Mouse (Mus musculus): ENCODE measurements around the gene Cfb.

- no peak for TF ChIP-seq CTCF (IDR thresholded peaks at IDR 0.05; ENCODE audit: extremely low read depth, insufficient read length, insufficient replicate concordance, low read depth, low read length)
- TF ChIP-seq POLR2A (IDR thresholded peaks at IDR 0.05; ENCODE audit: low read depth, low read length): no peak
These were observed 458 bp downstream of the Cfb start for GRCm38 (mm10) chr17:34861704-34862415.
